Mouse (Mus musculus) erythroblast, embryonic 14.5 days (primary cell): ENCODE data around the gene Defa37.
"Not testable (repeated sequence)": the region's sequence is repeated elsewhere in the genome, so short reads cannot be mapped to it uniquely, and the experiment has no call there.

Experiments
- GATA1 ChIP-seq: IDR thresholded peaks from 2 replicates; pipeline ENCODE4 v1.6.1; 2012; ENCODE audit warnings: low read length, inconsistent platforms, mixed read lengths
- TAL1 ChIP-seq: IDR thresholded peaks from 3 replicates; pipeline ENCODE4 v1.6.1; 2012; ENCODE audit warnings: low read length, inconsistent platforms, mixed read lengths

GRCm38 (mm10) chr8:21582706-21583105 lies 17.5 kb downstream of the Defa37 start, which contains the start of gene Defa28:
- TF ChIP-seq TAL1, GATA1: not testable (repeated sequence)
